Mouse (Mus musculus): Measurements from ENCODE around the gene Tma7. TPM values are rescaled to one million over a fixed set of nuclear protein-coding genes. Genes with fewer than 3 reads are reported as not detected.

Gene Tma7
- polyA plus RNA-seq, 2 experiments from 2014 or later = 726 to 879 TPM

DNA sequence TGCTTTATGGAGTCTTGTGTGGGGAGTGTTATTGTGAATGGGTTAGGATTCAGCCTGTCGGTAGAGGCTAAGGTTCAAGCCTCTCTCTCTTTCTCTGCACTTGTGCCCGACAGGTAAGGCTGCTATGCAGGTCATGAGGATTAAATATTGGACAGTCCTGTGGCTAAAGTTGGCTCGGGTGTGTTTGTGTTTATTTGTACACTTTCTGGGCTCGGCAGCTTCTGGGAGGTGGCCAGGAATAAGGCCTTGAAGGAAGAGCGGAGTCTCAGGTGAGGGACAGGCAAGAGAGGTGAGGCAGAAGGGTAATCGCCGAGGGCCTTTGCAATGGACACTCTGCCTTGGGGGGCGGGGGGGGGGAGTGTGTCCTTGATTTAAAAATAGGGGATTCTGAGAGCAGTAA lies 42.2 kb downstream of the Tma7 start:
- ATAC-seq = no peak

GRCm38 (mm10) chr9:109039681-109040080 lies 42.7 kb downstream of the Tma7 start:
- ATAC-seq = no peak

DNA sequence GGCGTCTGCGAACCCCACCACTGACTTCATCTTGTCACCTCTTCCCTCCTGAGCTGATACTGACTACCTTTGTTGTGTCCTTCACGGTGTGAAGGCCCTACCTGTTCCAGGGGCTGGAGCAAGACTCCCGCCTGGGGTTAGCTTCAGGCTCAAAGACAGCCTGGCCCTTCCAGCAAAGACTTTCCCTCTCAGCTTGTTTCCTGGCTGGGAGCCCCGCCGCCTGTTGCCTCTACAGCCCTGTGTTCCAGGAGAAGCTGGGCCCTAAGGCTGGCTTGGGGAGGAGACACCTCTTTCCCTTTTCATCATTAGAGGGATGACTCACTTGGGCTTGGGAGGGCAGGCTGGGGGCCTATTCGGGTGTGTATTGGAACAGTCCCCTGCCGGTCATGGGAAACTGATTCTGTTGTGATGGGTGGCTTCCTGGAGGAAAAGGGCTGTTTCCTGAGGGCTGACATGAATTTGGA lies 43.5 kb downstream of the Tma7 start:
- ATAC-seq = peak; percentile 14

- ATAC-seq = peak; percentile 85
These were observed 44.1 kb downstream of the Tma7 start, which contains the start of gene Shisa5 for GRCm38 (mm10) chr9:109038086-109038895. Shisa5 (plus strand) TSS chr9:109038565.

DNA sequence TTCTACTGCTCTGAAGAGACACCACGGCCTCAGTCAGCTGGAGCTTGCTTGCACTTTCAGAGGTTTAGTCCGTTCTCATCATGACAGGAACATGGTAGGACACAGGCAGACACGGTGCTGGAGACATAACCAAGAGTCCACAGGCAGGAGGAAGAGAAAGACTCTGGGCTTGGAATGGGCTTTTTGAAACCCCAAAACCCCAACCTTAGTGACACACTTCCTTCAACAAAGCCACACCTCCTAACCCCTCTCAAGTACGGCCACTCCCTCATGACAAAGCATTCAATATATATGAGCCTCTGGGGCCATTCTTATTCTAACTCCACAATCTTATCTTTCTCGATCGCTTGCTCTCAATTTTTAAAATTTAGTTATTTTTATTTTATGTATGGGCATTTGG lies 50.0 kb downstream of the Tma7 start:
- no peak for ATAC-seq

DNA sequence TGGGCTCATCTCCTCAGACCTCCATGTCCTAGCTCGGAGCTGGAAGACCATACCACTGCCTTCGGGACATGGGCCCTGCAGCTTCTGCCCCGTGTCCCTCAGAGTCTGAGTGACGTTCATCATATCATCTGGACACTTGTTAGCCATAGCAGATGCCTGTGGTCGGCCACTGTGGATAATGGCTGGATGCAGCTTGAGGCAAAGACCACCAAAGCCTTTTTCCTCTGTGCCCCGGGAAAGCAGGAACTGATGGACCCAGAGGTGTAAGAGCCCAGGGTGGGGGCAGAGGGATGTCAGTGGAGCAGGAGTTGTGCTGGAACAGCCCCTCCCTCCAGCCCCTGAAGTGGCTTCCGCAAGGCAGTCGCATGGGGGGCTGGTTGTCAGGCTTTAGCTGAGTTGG lies 50.7 kb downstream of the Tma7 start:
- no peak for ATAC-seq

GRCm38 (mm10) chr9:109031001-109031400 lies 51.4 kb downstream of the Tma7 start:
- no peak for ATAC-seq

DNA sequence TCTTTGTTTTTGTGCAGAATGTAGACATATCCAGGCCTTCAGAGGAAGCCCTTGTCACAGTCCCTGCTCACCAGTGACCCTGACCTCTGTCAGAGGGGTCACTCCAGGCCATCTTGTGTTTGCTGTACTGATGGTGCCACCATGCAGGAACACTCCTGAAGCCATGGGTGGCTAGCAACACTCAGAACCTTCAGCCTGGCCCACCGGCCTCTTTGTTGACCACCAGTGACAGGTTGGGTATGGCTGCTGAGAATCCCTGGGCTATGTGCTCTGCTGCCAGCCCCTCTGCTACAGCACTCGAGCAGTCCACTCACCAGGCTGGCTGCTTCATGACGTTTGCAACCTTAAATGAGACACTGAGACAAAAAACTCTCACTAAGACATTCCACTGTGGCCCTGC lies 52.1 kb downstream of the Tma7 start:
- ATAC-seq = no peak

DNA sequence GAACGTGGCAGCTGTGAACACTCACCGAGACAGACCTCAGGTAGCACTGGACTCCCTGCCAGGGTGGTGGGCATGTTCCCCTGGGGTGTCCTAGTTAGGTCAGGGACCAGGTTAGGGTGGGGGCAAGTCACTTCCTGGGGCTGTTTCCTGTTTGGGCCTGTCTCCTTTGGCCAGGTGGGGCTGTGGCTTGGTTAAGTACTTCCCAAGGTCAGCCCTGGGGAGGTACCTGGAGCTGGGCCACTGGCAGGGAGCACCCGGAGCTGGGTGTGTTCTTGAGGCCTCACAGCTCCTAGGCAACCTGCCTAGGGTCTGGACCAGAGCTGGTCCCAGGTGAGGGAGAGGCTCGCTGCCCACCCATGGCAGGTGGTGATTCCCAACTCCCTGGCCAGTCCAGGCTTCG lies 53.5 kb downstream of the Tma7 start:
- no peak for ATAC-seq

- no peak for ATAC-seq
These were observed 54.0 kb downstream of the Tma7 start for GRCm38 (mm10) chr9:109028421-109028820.

DNA sequence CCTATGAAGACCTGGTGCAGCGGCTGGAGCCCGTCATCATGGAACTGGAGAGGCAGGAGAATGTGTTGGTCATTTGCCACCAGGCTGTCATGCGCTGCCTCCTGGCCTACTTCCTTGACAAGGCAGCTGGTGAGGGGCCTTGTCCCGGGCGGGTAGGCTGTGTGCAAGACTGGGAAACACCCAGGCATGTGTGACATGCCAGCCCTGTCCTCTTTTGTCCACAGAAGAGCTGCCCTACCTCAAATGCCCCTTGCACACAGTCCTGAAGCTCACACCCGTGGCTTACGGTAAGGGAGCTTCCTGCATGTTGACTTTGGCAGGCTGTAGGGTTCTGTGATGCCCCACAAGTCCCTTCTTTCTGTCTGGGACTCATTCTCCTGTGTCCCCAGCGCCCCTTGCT lies 54.9 kb downstream of the Tma7 start:
- ATAC-seq = no peak

Other genes with a start within 250 kb of the Tma7 start
- 1 to 10 TPM; 6.0 to 9.3 TPM for gene Slc26a6, start 229.3 kb downstream of the Tma7 start, polyA plus RNA-seq (2017; shearing (Covaris generic))
- gene Tmem89, start 168.0 kb downstream of the Tma7 start, polyA plus RNA-seq (2017; shearing (Covaris generic)) = not detected
- gene Uqcrc1, start 146.0 kb downstream of the Tma7 start, polyA plus RNA-seq (2017; shearing (Covaris generic)) = 100 to 1,000 TPM; 164 to 177 TPM
- gene Col7a1, start 129.0 kb downstream of the Tma7 start, polyA plus RNA-seq (2017; shearing (Covaris generic)) = not detected
- gene Ucn2, start 96.6 kb downstream of the Tma7 start, polyA plus RNA-seq (2017; shearing (Covaris generic)) = not detected
- gene Pfkfb4, start 90.8 kb downstream of the Tma7 start, polyA plus RNA-seq (2017; shearing (Covaris generic)) = 1 to 10 TPM; 2.2 to 2.5 TPM
- gene Shisa5, start 44.0 kb downstream of the Tma7 start, polyA plus RNA-seq (2017; shearing (Covaris generic)) = 1,000 to 10,000 TPM; 2,345 to 2,363 TPM
- 10 to 100 TPM; 36.6 to 42.8 TPM for gene Trex1, start 22.9 kb downstream of the Tma7 start, polyA plus RNA-seq (2017; shearing (Covaris generic))
- 10 to 100 TPM; 15.3 to 16.3 TPM for gene Atrip, start 8.5 kb downstream of the Tma7 start, polyA plus RNA-seq (2017; shearing (Covaris generic))
- 10 to 100 TPM; 10.9 to 12.4 TPM for gene Ccdc51, start 94 bp downstream of the Tma7 start, polyA plus RNA-seq (2017; shearing (Covaris generic))
- gene Plxnb1, start 12.8 kb upstream of the Tma7 start, polyA plus RNA-seq (2017; shearing (Covaris generic)) = under 1 TPM; 0.16 to 0.80 TPM
- not detected for gene Fbxw21, start 79.5 kb upstream of the Tma7 start, polyA plus RNA-seq (2017; shearing (Covaris generic))
- not detected for gene Fbxw13, start 113.4 kb upstream of the Tma7 start, polyA plus RNA-seq (2017; shearing (Covaris generic))
- not detected for gene Fbxw20, start 152.2 kb upstream of the Tma7 start, polyA plus RNA-seq (2017; shearing (Covaris generic))
- not detected for gene Fbxw14, start 205.1 kb upstream of the Tma7 start, polyA plus RNA-seq (2017; shearing (Covaris generic))

All from activated CD4-positive, CD25-positive, alpha-beta regulatory T cell, adult 4 months (primary cell).